Mouse (Mus musculus): ENCODE results near the gene Gm10961. TPM values are rescaled to one million over a fixed set of nuclear protein-coding genes. Genes with fewer than 3 reads are reported as not detected.

Gm10961 gene
- polyA plus RNA-seq, 1 experiment from 2014 or later: not detected

GRCm38 (mm10) chr3:107609376-107609775 lies 21.7 kb upstream of the Gm10961 start:
- peaks cover 23% of the 10 kb centered on the region for H3K36me3 ChIP-seq (ENCODE audit: insufficient read depth, low read length)
- DNase-seq (ENCODE audit: low spot score) (no peak), ATAC-seq (replicated peaks; ENCODE audit: low FRiP score, low read depth) (no peak)
- no peak overlapping the region for H3K27ac ChIP-seq
- no peak overlapping the region for H3K9ac ChIP-seq (ENCODE audit: low read depth, low read length)
- H3K9me3 ChIP-seq (replicated peaks; ENCODE audit: low read length): no peaks in the 10 kb centered on the region
- 45% methylated on average over 3 of the region's 3 CpGs for WGBS
- no peaks in the 10 kb centered on the region for H3K4me1 ChIP-seq (replicated peaks; ENCODE audit: insufficient read depth, low read length)
- no peak overlapping the region for H3K4me2 ChIP-seq (ENCODE audit: low read length)
- no peaks in the 10 kb centered on the region for H3K27me3 ChIP-seq (ENCODE audit: insufficient read depth, low read length)
- no peak overlapping the region for H3K4me3 ChIP-seq (replicated peaks; ENCODE audit: low read depth, low read length)
- no peak for TF ChIP-seq CTCF (IDR thresholded peaks at IDR 0.05; ENCODE audit: low read depth)

DNA sequence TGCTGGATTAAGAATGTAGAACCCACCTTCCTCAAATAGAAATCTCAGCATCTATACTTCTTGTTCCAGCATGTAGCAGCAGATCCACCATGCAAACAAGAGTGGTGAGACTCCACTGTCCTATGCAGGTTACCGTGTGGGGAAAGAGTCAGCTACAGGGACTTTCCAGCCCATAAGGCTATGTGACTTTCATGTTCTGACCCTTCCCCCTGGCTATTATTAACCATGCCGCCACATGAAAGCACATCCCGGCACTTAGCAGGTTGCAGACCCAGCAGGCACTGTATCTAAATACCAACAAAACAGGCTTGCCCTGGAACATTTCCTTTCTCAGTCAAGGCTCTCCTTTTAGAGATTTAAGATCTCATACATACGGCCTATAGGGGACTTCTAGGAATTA lies 19.7 kb upstream of the Gm10961 start:
- ATAC-seq (replicated peaks; ENCODE audit: low FRiP score, low read depth) (no peak), DNase-seq (ENCODE audit: low spot score) (no peak)
- Histone ChIP-seq H3K4me3 (replicated peaks; ENCODE audit: low read depth, low read length) (no peak overlapping the region), H3K9ac (ENCODE audit: low read depth, low read length) (no peak overlapping the region), H3K9me3 (replicated peaks; ENCODE audit: low read length) (no peaks in the 10 kb centered on the region), H3K27ac (no peak overlapping the region), H3K4me1 (replicated peaks; ENCODE audit: insufficient read depth, low read length) (no peaks in the 10 kb centered on the region), H3K27me3 (ENCODE audit: insufficient read depth, low read length) (no peaks in the 10 kb centered on the region), H3K36me3 (ENCODE audit: insufficient read depth, low read length) (peaks cover 43% of the 10 kb centered on the region), H3K4me2 (ENCODE audit: low read length) (no peak overlapping the region)
- no peak for TF ChIP-seq CTCF (IDR thresholded peaks at IDR 0.05; ENCODE audit: low read depth)
- WGBS: 52% methylated on average over 4 of the region's 4 CpGs

DNA sequence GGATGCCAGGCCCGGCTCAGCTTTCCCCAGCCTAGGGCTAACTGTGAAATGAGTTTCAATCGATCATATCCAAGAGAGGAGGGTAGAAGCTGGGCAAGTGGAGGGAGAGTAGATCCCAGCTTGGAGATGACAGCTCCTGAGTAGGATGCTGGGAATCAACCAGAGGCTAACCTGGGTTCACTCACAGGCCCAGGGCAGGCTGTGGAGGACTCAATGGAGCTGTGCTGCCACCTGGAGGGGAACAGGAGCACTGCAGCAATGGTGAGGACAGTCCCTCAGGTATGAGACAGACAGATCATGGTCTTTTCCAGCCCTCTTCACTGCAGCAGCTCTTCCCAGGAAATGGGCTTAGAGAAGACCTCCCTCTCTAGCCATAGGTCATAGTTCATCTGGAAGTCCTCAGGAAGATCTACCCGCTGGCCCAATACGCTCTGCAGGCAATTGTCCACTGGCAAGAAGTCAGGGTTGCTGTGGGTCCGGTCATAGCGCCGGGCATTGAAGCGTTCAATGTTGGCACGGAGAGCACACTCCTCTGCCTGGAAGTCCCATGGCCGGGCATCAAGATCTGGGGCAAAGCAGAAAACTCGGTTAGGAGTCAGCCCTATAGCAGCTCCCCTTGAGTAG lies 18.1 kb upstream of the Gm10961 start:
- Histone ChIP-seq H3K4me2 (ENCODE audit: low read length) (no peak overlapping the region), H3K36me3 (ENCODE audit: insufficient read depth, low read length) (peaks cover 59% of the 10 kb centered on the region), H3K4me1 (replicated peaks; ENCODE audit: insufficient read depth, low read length) (no peaks in the 10 kb centered on the region), H3K9me3 (replicated peaks; ENCODE audit: low read length) (no peaks in the 10 kb centered on the region), H3K27ac (no peak overlapping the region), H3K4me3 (replicated peaks; ENCODE audit: low read depth, low read length) (no peak overlapping the region), H3K9ac (ENCODE audit: low read depth, low read length) (no peak overlapping the region), H3K27me3 (ENCODE audit: insufficient read depth, low read length) (no peaks in the 10 kb centered on the region)
- 76% methylated on average over 11 of the region's 11 CpGs for WGBS
- peak; percentile 64 for DNase-seq (ENCODE audit: low spot score)
- peak; percentile 92 for TF ChIP-seq CTCF (IDR thresholded peaks at IDR 0.05; ENCODE audit: low read depth)
- peak; percentile 23; the same call in 1 of the 2 replicates for ATAC-seq (replicated peaks; ENCODE audit: low FRiP score, low read depth)

DNA sequence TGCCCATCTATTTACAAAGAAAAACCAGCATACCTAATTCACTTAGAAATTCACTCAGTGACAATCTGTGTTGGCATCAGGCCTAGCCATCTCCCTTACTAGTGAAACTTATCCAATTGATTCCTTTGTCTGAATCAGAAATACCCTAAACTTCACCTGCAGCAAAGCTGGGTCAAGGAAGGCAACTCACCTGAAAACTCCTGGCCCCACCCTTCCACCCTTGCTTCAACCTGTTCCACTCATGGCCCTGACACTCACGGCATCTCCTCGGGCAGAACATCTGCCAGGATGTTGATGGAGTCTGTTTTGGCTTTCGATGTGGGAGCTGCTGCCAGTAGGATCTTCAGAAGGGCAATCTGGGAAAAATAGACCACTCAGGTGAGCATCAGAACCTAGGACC lies 13.3 kb upstream of the Gm10961 start:
- H3K4me1 ChIP-seq (replicated peaks; ENCODE audit: insufficient read depth, low read length): no peaks in the 10 kb centered on the region
- H3K27ac ChIP-seq: no peak overlapping the region
- H3K9me3 ChIP-seq (replicated peaks; ENCODE audit: low read length): no peaks in the 10 kb centered on the region
- H3K27me3 ChIP-seq (ENCODE audit: insufficient read depth, low read length): no peaks in the 10 kb centered on the region
- H3K36me3 ChIP-seq (ENCODE audit: insufficient read depth, low read length): peaks cover 88% of the 10 kb centered on the region
- no peak overlapping the region for H3K9ac ChIP-seq (ENCODE audit: low read depth, low read length)
- ATAC-seq (replicated peaks; ENCODE audit: low FRiP score, low read depth) (no peak), DNase-seq (ENCODE audit: low spot score) (no peak)
- 97% methylated on average over 3 of the region's 3 CpGs for WGBS
- H3K4me3 ChIP-seq (replicated peaks; ENCODE audit: low read depth, low read length): no peak overlapping the region
- no peak overlapping the region for H3K4me2 ChIP-seq (ENCODE audit: low read length)
- TF ChIP-seq CTCF (IDR thresholded peaks at IDR 0.05; ENCODE audit: low read depth): no peak

DNA sequence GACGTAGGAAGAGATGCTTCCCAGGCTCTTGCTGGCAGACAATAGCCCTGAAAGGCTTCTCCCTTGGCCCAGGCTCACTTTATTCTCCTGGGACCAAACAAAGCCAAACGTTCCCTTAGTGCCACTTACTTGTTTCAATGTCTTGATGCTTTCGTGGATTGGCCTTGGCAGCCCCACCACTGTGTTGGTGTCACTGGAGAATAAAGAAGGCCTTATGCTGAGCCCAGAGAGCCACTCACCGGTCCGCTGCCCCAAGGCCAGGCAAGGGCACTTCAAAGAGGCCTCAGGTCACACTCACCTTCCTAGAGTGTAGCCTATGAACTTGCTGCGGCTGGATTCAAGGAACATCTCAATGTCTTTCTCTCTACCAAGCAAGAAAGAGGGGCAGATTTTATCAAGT lies 11.2 kb upstream of the Gm10961 start:
- DNase-seq (ENCODE audit: low spot score): no peak
- no peak overlapping the region for H3K27ac ChIP-seq
- peaks cover 85% of the 10 kb centered on the region for H3K36me3 ChIP-seq (ENCODE audit: insufficient read depth, low read length)
- no peaks in the 10 kb centered on the region for H3K4me1 ChIP-seq (replicated peaks; ENCODE audit: insufficient read depth, low read length)
- WGBS: 89% methylated on average over 6 of the region's 6 CpGs
- no peak overlapping the region for H3K9ac ChIP-seq (ENCODE audit: low read depth, low read length)
- TF ChIP-seq CTCF (IDR thresholded peaks at IDR 0.05; ENCODE audit: low read depth): no peak
- H3K27me3 ChIP-seq (ENCODE audit: insufficient read depth, low read length): no peaks in the 10 kb centered on the region
- no peak overlapping the region for H3K4me3 ChIP-seq (replicated peaks; ENCODE audit: low read depth, low read length)
- H3K9me3 ChIP-seq (replicated peaks; ENCODE audit: low read length): no peaks in the 10 kb centered on the region
- no peak for ATAC-seq (replicated peaks; ENCODE audit: low FRiP score, low read depth)
- H3K4me2 ChIP-seq (ENCODE audit: low read length): no peak overlapping the region

- H3K4me1 ChIP-seq (replicated peaks; ENCODE audit: insufficient read depth, low read length): no peaks in the 10 kb centered on the region
- ATAC-seq (replicated peaks; ENCODE audit: low FRiP score, low read depth) (no peak), DNase-seq (ENCODE audit: low spot score) (no peak)
- H3K4me2 ChIP-seq (ENCODE audit: low read length): no peak overlapping the region
- no peak for TF ChIP-seq CTCF (IDR thresholded peaks at IDR 0.05; ENCODE audit: low read depth)
- 90% methylated on average over 21 of the region's 21 CpGs for WGBS
- no peaks in the 10 kb centered on the region for H3K9me3 ChIP-seq (replicated peaks; ENCODE audit: low read length)
- H3K27ac ChIP-seq: no peak overlapping the region
- H3K4me3 ChIP-seq (replicated peaks; ENCODE audit: low read depth, low read length): no peak overlapping the region
- no peak overlapping the region for H3K9ac ChIP-seq (ENCODE audit: low read depth, low read length)
- H3K27me3 ChIP-seq (ENCODE audit: insufficient read depth, low read length): no peaks in the 10 kb centered on the region
- H3K36me3 ChIP-seq (ENCODE audit: insufficient read depth, low read length): peaks cover 83% of the 10 kb centered on the region
These were observed 9.6 kb upstream of the Gm10961 start for GRCm38 (mm10) chr3:107621286-107622075.

All from kidney, postnatal 0 days (tissue).